ENCODE assay signal across 29 mouse cellular contexts in genomic region chr9:74747886-74748285, GRCm38 (mm10).
DNase-seq lines count a peak whose midpoint lies in the region; ATAC-seq and TF ChIP-seq lines count a peak whose summit lies in the region.
"Had no signal": no experiment of that assay in that cellular context is flagged by ENCODE, and none has a peak within 500 bp of the region (broad histone marks: within the 10 kb centered on the region; RNA-seq: fewer than 3 reads in every experiment).

No protein-coding gene starts in this region.

- no peak overlapping the region for H3K4me2 ChIP-seq in midbrain, embryonic 11.5 days
- no peak overlapping the region for H3K4me2 ChIP-seq in midbrain, embryonic 13.5 days (replicated peaks)
- H3K4me2 ChIP-seq in liver, embryonic 12.5 days, result no peak overlapping the region
- H3K4me2 ChIP-seq: embryonic facial prominence, embryonic 12.5 days; heart, embryonic 11.5 days; hindbrain, embryonic 12.5 days; limb, embryonic 13.5 days; liver, embryonic 11.5 days; midbrain, embryonic 12.5 days had no signal

- H3K4me1 ChIP-seq in midbrain, embryonic 11.5 days (ENCODE audit: control insufficient read depth, insufficient read depth, low read length), result peaks cover 5% of the 10 kb centered on the region
- H3K4me1 ChIP-seq in midbrain, embryonic 13.5 days (replicated peaks), result no peaks in the 10 kb centered on the region
- H3K4me1 ChIP-seq in liver, embryonic 12.5 days, result no peaks in the 10 kb centered on the region
- H3K4me1 ChIP-seq: embryonic facial prominence, embryonic 12.5 days; hindbrain, embryonic 12.5 days; limb, embryonic 13.5 days; midbrain, embryonic 12.5 days had no signal

- DNase-seq in layer of hippocampus, adult 11-12 months (ENCODE audit: low spot score), result peak; percentile 33
- DNase-seq in layer of hippocampus, postnatal 25 days (ENCODE audit: extremely low spot score in 1 of 2, low spot score in 1 of 2), result no peak
- DNase-seq in midbrain, embryonic 11.5 days (ENCODE audit: low spot score, missing footprints), result peak; percentile 61
- peak; percentile 25 for DNase-seq in brain, embryonic 14.5 days (ENCODE audit: low read depth)
- peak; percentile 13 for DNase-seq in layer of hippocampus, adult 9-10 months (ENCODE audit: low spot score)
- no peak for DNase-seq in adrenal gland, adult (ENCODE audit: inconsistent age in 2 of 2, low spot score in 1 of 2)
- DNase-seq: adrenal gland, adult 2 months; adrenal gland, postnatal 36 days; cerebellum, adult 11 months; cerebellum, adult 9-10 months; cerebellum, postnatal 36 days; gastrocnemius, postnatal 25 days; heart, adult 11 months; heart, postnatal 36 days; kidney, adult 8-10 months; kidney, postnatal 4 days; liver, postnatal 0 days; lung, postnatal 36 days had no signal

- TF ChIP-seq CTCF in brain, embryonic 14.5 days (IDR thresholded peaks at IDR 0.05; ENCODE audit: borderline replicate concordance, extremely low read depth, insufficient read depth, insufficient read length), result no peak

- 73% methylated on average over 7 of the region's 7 CpGs for WGBS in midbrain, embryonic 11.5 days
- WGBS in midbrain, embryonic 13.5 days, result 75% methylated on average over 7 of the region's 7 CpGs
- 64% methylated on average over 7 of the region's 7 CpGs for WGBS in liver, embryonic 12.5 days (ENCODE audit: insufficient replicate concordance)

- no peak overlapping the region for H3K9ac ChIP-seq in midbrain, embryonic 11.5 days (ENCODE audit: low read length)
- no peak overlapping the region for H3K9ac ChIP-seq in midbrain, embryonic 13.5 days (replicated peaks)
- no peak overlapping the region for H3K9ac ChIP-seq in liver, embryonic 12.5 days
- H3K9ac ChIP-seq: embryonic facial prominence, embryonic 12.5 days; hindbrain, embryonic 12.5 days; limb, embryonic 13.5 days; liver, postnatal 0 days; midbrain, embryonic 12.5 days had no signal

- no peak for TF ChIP-seq POLR2A in brain, embryonic 14.5 days (IDR thresholded peaks at IDR 0.05; ENCODE audit: borderline replicate concordance, extremely low read depth, insufficient read depth, insufficient read length, poor library complexity, severe bottlenecking)

- H3K36me3 ChIP-seq in midbrain, embryonic 11.5 days (ENCODE audit: control insufficient read depth, insufficient read depth, low read length), result no peaks in the 10 kb centered on the region
- no peaks in the 10 kb centered on the region for H3K36me3 ChIP-seq in midbrain, embryonic 13.5 days
- no peaks in the 10 kb centered on the region for H3K36me3 ChIP-seq in liver, embryonic 12.5 days
- H3K36me3 ChIP-seq: embryonic facial prominence, embryonic 12.5 days; hindbrain, embryonic 12.5 days; limb, embryonic 13.5 days; midbrain, embryonic 12.5 days had no signal

- H3K4me3 ChIP-seq in midbrain, embryonic 11.5 days (ENCODE audit: low read depth, low read length), result no peak overlapping the region
- no peak overlapping the region for H3K4me3 ChIP-seq in midbrain, embryonic 13.5 days (replicated peaks)
- H3K4me3 ChIP-seq in liver, embryonic 12.5 days, result no peak overlapping the region
- H3K4me3 ChIP-seq: embryonic facial prominence, embryonic 12.5 days; hindbrain, embryonic 12.5 days; limb, embryonic 13.5 days; midbrain, embryonic 12.5 days had no signal

- no peak overlapping the region for H3K27ac ChIP-seq in midbrain, embryonic 11.5 days (ENCODE audit: low read depth, low read length)
- no peak overlapping the region for H3K27ac ChIP-seq in midbrain, embryonic 13.5 days
- H3K27ac ChIP-seq in liver, embryonic 12.5 days, result no peak overlapping the region
- H3K27ac ChIP-seq: embryonic facial prominence, embryonic 12.5 days; hindbrain, embryonic 12.5 days; kidney, postnatal 0 days; limb, embryonic 13.5 days; midbrain, embryonic 12.5 days had no signal

- H3K9me3 ChIP-seq in midbrain, embryonic 11.5 days (ENCODE audit: control insufficient read depth, low read length), result no peaks in the 10 kb centered on the region
- H3K9me3 ChIP-seq in midbrain, embryonic 13.5 days, result no peaks in the 10 kb centered on the region
- no peaks in the 10 kb centered on the region for H3K9me3 ChIP-seq in liver, embryonic 12.5 days (replicated peaks)
- H3K9me3 ChIP-seq: embryonic facial prominence, embryonic 12.5 days; hindbrain, embryonic 12.5 days; limb, embryonic 13.5 days; midbrain, embryonic 12.5 days had no signal

- H3K27me3 ChIP-seq in midbrain, embryonic 11.5 days (ENCODE audit: control insufficient read depth, insufficient read depth, low read length), result no peaks in the 10 kb centered on the region
- no peaks in the 10 kb centered on the region for H3K27me3 ChIP-seq in midbrain, embryonic 13.5 days
- no peaks in the 10 kb centered on the region for H3K27me3 ChIP-seq in liver, embryonic 12.5 days (replicated peaks)
- H3K27me3 ChIP-seq: embryonic facial prominence, embryonic 12.5 days; hindbrain, embryonic 12.5 days; limb, embryonic 13.5 days; midbrain, embryonic 12.5 days had no signal

- ATAC-seq in midbrain, embryonic 11.5 days (ENCODE audit: low FRiP score), result no peak
- no peak for ATAC-seq in midbrain, embryonic 13.5 days
- ATAC-seq in liver, embryonic 12.5 days, result no peak
- ATAC-seq: CD4-positive, CD25-positive, alpha-beta regulatory T cell, adult 4 months; intestine, embryonic 16.5 days; liver, postnatal 0 days had no signal

Comparison
In these comparisons a context has a peak if more than half of its experiments do, and no peak if none do; other contexts are left out.
1. DNase-seq: peak in layer of hippocampus, adult 11-12 months (single experiment), midbrain, embryonic 11.5 days (single experiment), brain, embryonic 14.5 days (single experiment) and layer of hippocampus, adult 9-10 months (single experiment); none in layer of hippocampus, postnatal 25 days (0 of 2) and adrenal gland, adult (0 of 2).